Mouse (Mus musculus): Measurements from ENCODE around the gene Ugcg. TPM values are rescaled to one million over a fixed set of nuclear protein-coding genes. Genes with fewer than 3 reads are reported as not detected.
A peak's percentile ranks its signal among the peaks of the same experiment; 100 is the strongest.

The Ugcg gene
- polyA plus RNA-seq, 1 experiment, result 22.3 TPM

DNA sequence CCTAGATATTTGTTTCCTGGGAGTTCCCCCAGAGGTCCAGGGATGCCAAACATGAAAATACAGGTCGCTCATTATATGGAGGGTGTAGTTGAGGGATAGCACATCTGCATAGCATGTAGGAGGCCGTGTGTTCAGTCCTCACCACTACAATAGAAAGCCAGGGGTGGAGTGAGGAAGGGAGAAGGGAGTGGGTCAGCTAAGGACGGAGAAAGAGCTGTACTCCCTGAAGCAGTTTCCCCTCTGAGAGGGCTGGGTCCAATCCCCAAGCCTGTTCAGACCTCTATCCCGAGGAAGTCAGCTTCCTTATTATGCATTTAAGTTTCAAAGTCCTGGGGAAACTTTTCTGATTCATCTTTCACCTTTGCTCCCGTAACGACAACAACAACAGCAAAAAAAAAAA is 73.1 kb downstream of the Ugcg start:
- TF ChIP-seq POLR2A (IDR thresholded peaks at IDR 0.05; ENCODE audit: borderline replicate concordance, low read depth, low read length) (no peak), CTCF (IDR thresholded peaks at IDR 0.05; ENCODE audit: low read depth, low read length) (no peak)
- no peak overlapping the region for H3K4me3 ChIP-seq (ENCODE audit: insufficient read depth, low read length)
- no peak overlapping the region for H3K27ac ChIP-seq (ENCODE audit: insufficient read depth, low read depth, low read length)
- H3K4me1 ChIP-seq (ENCODE audit: control insufficient read depth, insufficient read depth, low read length), result peaks cover 48% of the 10 kb centered on the region

DNA sequence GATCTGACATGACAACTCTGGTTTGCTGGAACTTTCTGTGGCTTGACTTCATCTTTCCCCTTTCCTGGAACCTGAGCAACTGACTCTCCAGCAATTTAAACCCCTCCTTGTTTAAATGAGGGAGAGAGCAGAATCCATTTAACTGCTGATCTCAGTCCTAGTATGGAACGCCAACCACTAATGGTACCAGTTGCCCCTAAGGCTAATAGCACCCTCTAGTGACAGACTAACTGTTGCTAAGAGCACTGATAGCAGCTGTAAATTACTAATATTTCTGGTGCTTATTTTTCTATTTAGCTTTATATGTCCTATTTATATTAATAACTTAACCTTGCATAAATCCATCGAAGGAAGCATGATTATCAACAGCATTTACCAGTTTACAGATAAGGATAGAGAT is 74.4 kb downstream of the Ugcg start:
- TF ChIP-seq POLR2A (IDR thresholded peaks at IDR 0.05; ENCODE audit: borderline replicate concordance, low read depth, low read length) (no peak), CTCF (IDR thresholded peaks at IDR 0.05; ENCODE audit: low read depth, low read length) (no peak)
- H3K4me1 ChIP-seq (ENCODE audit: control insufficient read depth, insufficient read depth, low read length), result peaks cover 51% of the 10 kb centered on the region
- no peak overlapping the region for H3K4me3 ChIP-seq (ENCODE audit: insufficient read depth, low read length)
- no peak overlapping the region for H3K27ac ChIP-seq (ENCODE audit: insufficient read depth, low read depth, low read length)

DNA sequence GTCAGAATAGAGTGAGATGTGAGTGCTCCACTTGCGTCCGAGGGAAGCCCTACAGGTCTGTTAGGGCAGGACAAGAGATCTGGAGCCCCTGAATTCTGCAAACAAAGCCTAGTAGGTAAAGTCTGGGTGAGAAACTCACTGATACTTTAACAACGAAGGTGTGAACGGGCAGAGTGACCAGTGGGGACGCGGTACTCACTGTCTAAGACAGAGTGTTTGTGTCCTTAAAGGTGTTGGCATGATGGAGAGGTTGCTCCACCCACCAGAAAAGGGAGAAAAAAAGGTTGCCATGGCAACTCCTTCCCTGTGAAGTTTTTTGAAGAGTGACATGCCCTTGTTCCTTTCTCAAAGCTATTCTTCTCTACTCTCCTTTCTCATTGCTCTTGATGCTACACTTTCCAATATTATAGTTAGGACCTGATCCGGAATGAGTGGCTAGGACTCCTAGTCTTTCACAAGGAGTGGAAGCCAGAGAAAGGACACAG is 75.6 kb downstream of the Ugcg start:
- H3K27ac ChIP-seq (ENCODE audit: insufficient read depth, low read depth, low read length), result no peak overlapping the region
- TF ChIP-seq POLR2A (IDR thresholded peaks at IDR 0.05; ENCODE audit: borderline replicate concordance, low read depth, low read length) (no peak), CTCF (IDR thresholded peaks at IDR 0.05; ENCODE audit: low read depth, low read length) (no peak)
- no peak overlapping the region for H3K4me3 ChIP-seq (ENCODE audit: insufficient read depth, low read length)
- peaks cover 44% of the 10 kb centered on the region for H3K4me1 ChIP-seq (ENCODE audit: control insufficient read depth, insufficient read depth, low read length)

DNA sequence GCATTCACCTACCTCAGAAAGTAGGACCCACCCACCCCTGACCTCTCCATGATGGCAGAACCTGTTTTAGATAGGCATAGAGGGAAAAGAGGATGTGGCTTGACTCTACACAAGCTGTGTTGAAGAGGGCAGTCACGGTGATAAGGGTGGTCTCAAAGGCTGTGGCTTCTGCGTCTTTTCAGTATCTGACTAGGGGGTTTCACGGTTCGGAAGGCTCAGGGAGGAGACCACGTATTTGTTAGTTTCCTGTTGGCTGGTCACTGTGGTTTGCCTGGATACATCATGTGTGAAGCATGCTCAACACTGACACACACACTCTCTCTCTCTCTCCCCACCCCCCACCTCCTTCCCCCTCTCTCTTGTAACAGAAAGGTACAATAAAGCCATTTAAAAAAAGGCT is 76.1 kb downstream of the Ugcg start:
- TF ChIP-seq POLR2A (IDR thresholded peaks at IDR 0.05; ENCODE audit: borderline replicate concordance, low read depth, low read length), result no peak
- TF ChIP-seq CTCF (IDR thresholded peaks at IDR 0.05; ENCODE audit: low read depth, low read length), result no peak
- Histone ChIP-seq H3K27ac (ENCODE audit: insufficient read depth, low read depth, low read length) (peak overlapping the region; percentile 49), H3K4me3 (ENCODE audit: insufficient read depth, low read length) (no peak overlapping the region), H3K4me1 (ENCODE audit: control insufficient read depth, insufficient read depth, low read length) (peaks cover 42% of the 10 kb centered on the region)

DNA sequence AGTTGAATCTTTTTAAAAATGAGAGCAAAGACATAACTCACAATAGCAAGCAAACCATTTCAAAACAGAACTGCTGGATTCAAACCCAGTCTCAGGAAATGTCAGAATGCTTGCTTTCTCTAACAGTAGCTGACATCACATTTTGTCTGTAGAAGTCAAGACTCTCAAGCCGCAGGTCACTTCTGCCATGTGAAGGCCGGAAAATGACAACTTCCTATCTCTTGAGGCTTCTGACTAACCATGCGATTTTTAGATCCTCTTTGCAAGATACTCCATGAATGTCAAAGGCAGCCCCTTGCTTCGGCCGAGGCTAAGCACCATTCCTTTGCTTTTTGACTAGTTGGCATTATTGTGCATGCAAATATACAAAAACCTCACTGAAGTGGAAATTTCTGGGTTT is 76.6 kb downstream of the Ugcg start:
- TF ChIP-seq CTCF (IDR thresholded peaks at IDR 0.05; ENCODE audit: low read depth, low read length) (no peak), POLR2A (IDR thresholded peaks at IDR 0.05; ENCODE audit: borderline replicate concordance, low read depth, low read length) (no peak)
- H3K4me1 ChIP-seq (ENCODE audit: control insufficient read depth, insufficient read depth, low read length), result peaks cover 38% of the 10 kb centered on the region
- peak overlapping the region; percentile 49 for H3K27ac ChIP-seq (ENCODE audit: insufficient read depth, low read depth, low read length)
- no peak overlapping the region for H3K4me3 ChIP-seq (ENCODE audit: insufficient read depth, low read length)

Other genes starting within 250 kb of the Ugcg start
- not detected in 2 replicates for gene Zkscan16, start 245.6 kb upstream of the Ugcg start, polyA plus RNA-seq (2012; ENCODE audit: insufficient read depth, insufficient read length, missing spikeins)
- 25.2 and 27.3 TPM in 2 replicates for gene Ptgr1, start 202.1 kb upstream of the Ugcg start, polyA plus RNA-seq (2012; ENCODE audit: insufficient read depth, insufficient read length, missing spikeins)
- 7.7 and 7.9 TPM in 2 replicates for gene Dnajc25, start 194.2 kb upstream of the Ugcg start, polyA plus RNA-seq (2012; ENCODE audit: insufficient read depth, insufficient read length, missing spikeins)
- gene Gm20503, start 186.0 kb upstream of the Ugcg start, polyA plus RNA-seq (2012; ENCODE audit: insufficient read depth, insufficient read length, missing spikeins), result 2.6 TPM in 1 of 2 replicates, not detected in the other
- 54.3 and 60.2 TPM in 2 replicates for gene Gng10, start 154.2 kb upstream of the Ugcg start, polyA plus RNA-seq (2012; ENCODE audit: insufficient read depth, insufficient read length, missing spikeins)
- not detected in 2 replicates for gene AI481877, start 50.3 kb upstream of the Ugcg start, polyA plus RNA-seq (2012; ENCODE audit: insufficient read depth, insufficient read length, missing spikeins)
- 12.2 and 18.1 TPM in 2 replicates for gene Susd1, start 249.4 kb downstream of the Ugcg start, polyA plus RNA-seq (2012; ENCODE audit: insufficient read depth, insufficient read length, missing spikeins)